Mouse (Mus musculus) spleen, adult 2 months (tissue): ENCODE results near the gene Olfr1022. TPM values are rescaled to one million over a fixed set of nuclear protein-coding genes. Genes with fewer than 3 reads are reported as not detected.

Experiments
- DNase-seq, 2 experiments: peaks; one replicate each; pipeline versions ENCODE4 v3.0.0 to v3.0.0-alpha.2; 2012 to 2021; ENCODE audit warnings: low spot score in 2 of 2, low read depth in 1 of 2
- H3K27ac ChIP-seq: fragments of 200-500 bp; 2 replicates; pipeline ENCODE4 v1.5.1; 2012; ENCODE audit warnings: low read length, inconsistent platforms; ENCODE audit not compliant: insufficient read depth
- H3K27me3 ChIP-seq: fragments of 200-500 bp; 2 replicates; pipeline ENCODE4 v1.6.1; 2012; ENCODE audit warnings: mild to moderate bottlenecking, moderate library complexity, low read length, inconsistent platforms; ENCODE audit not compliant: control insufficient read depth, insufficient read depth
- H3K36me3 ChIP-seq: fragments of 200-500 bp; 2 replicates; pipeline ENCODE4 v1.6.1; 2012; ENCODE audit warnings: mild to moderate bottlenecking, low read length, inconsistent platforms; ENCODE audit not compliant: control insufficient read depth, insufficient read depth
- H3K4me1 ChIP-seq: fragments of 200-500 bp; 2 replicates; pipeline ENCODE4 v1.6.1; 2011; ENCODE audit warnings: inconsistent platforms; ENCODE audit not compliant: control insufficient read depth, insufficient read depth, insufficient read length
- H3K4me3 ChIP-seq: fragments of 200-500 bp; 2 replicates; pipeline ENCODE4 v1.5.1; 2011; ENCODE audit warnings: mild to moderate bottlenecking, inconsistent platforms; ENCODE audit not compliant: insufficient read depth, insufficient read length; ENCODE audit errors: extremely low read depth
- CTCF ChIP-seq: fragments of 200-500 bp; IDR thresholded peaks from 2 replicates; pipeline ENCODE4 v1.5.1; 2011; ENCODE audit warnings: mild to moderate bottlenecking, inconsistent platforms; ENCODE audit not compliant: insufficient read depth, insufficient read length, insufficient replicate concordance; ENCODE audit errors: extremely low read depth
- POLR2A ChIP-seq: fragments of 200-500 bp; IDR thresholded peaks from 2 replicates; pipeline ENCODE4 v1.6.1; 2011; ENCODE audit warnings: low read depth, low read length, inconsistent platforms
- WGBS: fragments of 180-500 bp; shearing (Covaris S2); methylation state at CpG from one replicate; pipeline ENCODE4 v1.1.7; 2018; 5-methylcytosine and 5-hydroxymethylcytosine counted together
- polyA plus RNA-seq: library from polyadenylated mRNA; depleted of rRNA; stranded (reverse); fragments of >200 nt; gene quantifications from 2 replicates; pipeline ENCODE4 v1.2.3, GENCODE M21; 2012; rRNA removed

The Olfr1022 gene
- not detected in 2 replicates for polyA plus RNA-seq

GRCm38 (mm10) chr2:85868294-85868693, at the start of gene Olfr1022:
TSS of gene Olfr1022 (plus strand) at chr2:85868594.
- Histone ChIP-seq H3K36me3 (no peaks in the 10 kb centered on the region), H3K27ac (no peak within 1 kb of the TSS), H3K4me3 (no peak within 1 kb of the TSS), H3K4me1 (no peaks in the 10 kb centered on the region), H3K27me3 (no peaks in the 10 kb centered on the region)
- WGBS = 58% methylated on average over 2 of the region's 2 CpGs
- TF ChIP-seq POLR2A (no peak), CTCF (no peak)
- no peak for DNase-seq

GRCm38 (mm10) chr2:85845383-85845782, 23.0 kb upstream of the Olfr1022 start, which contains the start of gene Olfr1019:
TSS of gene Olfr1019 (minus strand) at chr2:85845483.
- DNase-seq = no peak
- Histone ChIP-seq H3K4me3 (no peak within 1 kb of the TSS), H3K4me1 (no peaks in the 10 kb centered on the region), H3K27me3 (no peaks in the 10 kb centered on the region), H3K27ac (no peak within 1 kb of the TSS), H3K36me3 (no peaks in the 10 kb centered on the region)
- TF ChIP-seq POLR2A (no peak), CTCF (no peak)

- Histone ChIP-seq H3K4me1 (no peaks in the 10 kb centered on the region), H3K27ac (no peak within 1 kb of the TSS), H3K27me3 (no peaks in the 10 kb centered on the region), H3K36me3 (no peaks in the 10 kb centered on the region), H3K4me3 (no peak within 1 kb of the TSS)
- no peak for TF ChIP-seq POLR2A
- TF ChIP-seq CTCF = no peak
- WGBS = 80% methylated on average over 1 of the region's 1 CpGs
- DNase-seq = no peak
Observed at GRCm38 (mm10) chr2:85846730-85847129, 21.7 kb upstream of the Olfr1022 start, which contains the start of gene Olfr1020. TSS of gene Olfr1020 (plus strand) at chr2:85847030.

- no peak within 1 kb of the TSS for H3K4me3 ChIP-seq
- H3K27ac ChIP-seq = no peak within 1 kb of the TSS
- no peaks in the 10 kb centered on the region for H3K27me3 ChIP-seq
- no peak for DNase-seq
- no peak for TF ChIP-seq CTCF
- no peak for TF ChIP-seq POLR2A
- no peaks in the 10 kb centered on the region for H3K4me1 ChIP-seq
- no peaks in the 10 kb centered on the region for H3K36me3 ChIP-seq
- 52% methylated on average over 2 of the region's 2 CpGs for WGBS
Observed at GRCm38 (mm10) chr2:85885340-85885739, 16.9 kb downstream of the Olfr1022 start, which contains the start of gene Olfr1023. TSS of gene Olfr1023 (plus strand) at chr2:85885640.

GRCm38 (mm10) chr2:85904952-85905351, 36.6 kb downstream of the Olfr1022 start, which contains the start of gene Olfr1024:
TSS of gene Olfr1024 (minus strand) at chr2:85905052.
- no peak for TF ChIP-seq POLR2A
- TF ChIP-seq CTCF = no peak
- Histone ChIP-seq H3K4me1 (no peaks in the 10 kb centered on the region), H3K36me3 (no peaks in the 10 kb centered on the region), H3K27me3 (no peaks in the 10 kb centered on the region), H3K4me3 (no peak within 1 kb of the TSS), H3K27ac (no peak within 1 kb of the TSS)
- DNase-seq = no peak
- WGBS = 86% methylated on average over 3 of the region's 3 CpGs

- Histone ChIP-seq H3K4me3 (no peak overlapping the region), H3K4me1 (no peaks in the 10 kb centered on the region), H3K36me3 (no peaks in the 10 kb centered on the region), H3K27me3 (no peaks in the 10 kb centered on the region), H3K27ac (no peak overlapping the region)
- TF ChIP-seq POLR2A (no peak), CTCF (no peak)
- no peak for DNase-seq
Observed at GRCm38 (mm10) chr2:85913197-85913596, 44.8 kb downstream of the Olfr1022 start.

- TF ChIP-seq POLR2A (no peak), CTCF (no peak)
- H3K36me3 ChIP-seq = no peaks in the 10 kb centered on the region
- WGBS = 49% methylated on average over 1 of the region's 1 CpGs
- H3K4me3 ChIP-seq = no peak within 1 kb of the TSS
- no peaks in the 10 kb centered on the region for H3K27me3 ChIP-seq
- H3K27ac ChIP-seq = no peak within 1 kb of the TSS
- no peaks in the 10 kb centered on the region for H3K4me1 ChIP-seq
- DNase-seq = no peak
Observed at GRCm38 (mm10) chr2:85914893-85915292, 46.5 kb downstream of the Olfr1022 start, which contains the start of gene Olfr1025-ps1. TSS of gene Olfr1025-ps1 (plus strand) at chr2:85915193.

Other genes starting within 250 kb of the Olfr1022 start
- not detected in 2 replicates for gene Olfr1002, start 217.9 kb upstream of the Olfr1022 start, polyA plus RNA-seq
- gene Olfr154, start 204.1 kb upstream of the Olfr1022 start, polyA plus RNA-seq = not detected in 2 replicates
- gene Olfr1006, start 189.8 kb upstream of the Olfr1022 start, polyA plus RNA-seq = not detected in 2 replicates
- not detected in 2 replicates for gene Olfr1008, start 179.2 kb upstream of the Olfr1022 start, polyA plus RNA-seq
- not detected in 2 replicates for gene Olfr1009, start 153.2 kb upstream of the Olfr1022 start, polyA plus RNA-seq
- gene Olfr1012, start 105.8 kb upstream of the Olfr1022 start, polyA plus RNA-seq = not detected in 2 replicates
- not detected in 2 replicates for gene Olfr1013, start 101.5 kb upstream of the Olfr1022 start, polyA plus RNA-seq
- gene Olfr1014, start 95.9 kb upstream of the Olfr1022 start, polyA plus RNA-seq = not detected in 2 replicates
- not detected in 2 replicates for gene Olfr1015, start 86.6 kb upstream of the Olfr1022 start, polyA plus RNA-seq
- gene Olfr1016, start 66.0 kb upstream of the Olfr1022 start, polyA plus RNA-seq = not detected in 2 replicates
- not detected in 2 replicates for gene Olfr1018, start 50.1 kb upstream of the Olfr1022 start, polyA plus RNA-seq
- gene Olfr1019, start 23.1 kb upstream of the Olfr1022 start, polyA plus RNA-seq = not detected in 2 replicates
- not detected in 2 replicates for gene Olfr1020, start 21.6 kb upstream of the Olfr1022 start, polyA plus RNA-seq
- not detected in 2 replicates for gene Olfr1023, start 17.0 kb downstream of the Olfr1022 start, polyA plus RNA-seq
- gene Olfr1024, start 36.5 kb downstream of the Olfr1022 start, polyA plus RNA-seq = not detected in 2 replicates
- not detected in 2 replicates for gene Olfr1025-ps1, start 46.6 kb downstream of the Olfr1022 start, polyA plus RNA-seq
- gene Olfr1026, start 53.0 kb downstream of the Olfr1022 start, polyA plus RNA-seq = not detected in 2 replicates
- gene Olfr1028, start 81.8 kb downstream of the Olfr1022 start, polyA plus RNA-seq = not detected in 2 replicates
- not detected in 2 replicates for gene Olfr1029, start 105.3 kb downstream of the Olfr1022 start, polyA plus RNA-seq
- gene Olfr1030, start 110.7 kb downstream of the Olfr1022 start, polyA plus RNA-seq = not detected in 2 replicates
- gene Olfr1031, start 121.7 kb downstream of the Olfr1022 start, polyA plus RNA-seq = not detected in 2 replicates
- gene Olfr1032, start 136.9 kb downstream of the Olfr1022 start, polyA plus RNA-seq = not detected in 2 replicates
- 0.28 and 0.30 TPM in 2 replicates for gene Olfr1033, start 152.0 kb downstream of the Olfr1022 start, polyA plus RNA-seq
- 0.06 and 0.11 TPM in 2 replicates for gene Olfr1034, start 177.3 kb downstream of the Olfr1022 start, polyA plus RNA-seq
- gene Olfr1036, start 205.4 kb downstream of the Olfr1022 start, polyA plus RNA-seq = not detected in 2 replicates
- gene Olfr1037, start 218.8 kb downstream of the Olfr1022 start, polyA plus RNA-seq = not detected in 2 replicates